Mouse (Mus musculus) midbrain, embryonic 15.5 days (tissue): ENCODE results near the gene Fbxo2. TPM values are rescaled to one million over a fixed set of nuclear protein-coding genes. Genes with fewer than 3 reads are reported as not detected.
A peak's percentile ranks its signal among the peaks of the same experiment; 100 is the strongest.
"Not testable (repeated sequence)": the region's sequence is repeated elsewhere in the genome, so short reads cannot be mapped to it uniquely, and the experiment has no call there.

Source experiments
- ATAC-seq: fragments of 200-750 bp; cut with Nextera tagmentation; replicated peaks from 2 replicates; pipeline ENCODE4 v1.8.0; 2017; ENCODE audit warnings: moderate TSS enrichment
- H3K27ac ChIP-seq: fragments of 300-500 bp; sonication (generic); 2 replicates; pipeline ENCODE4 v1.5.1; 2015; ENCODE audit warnings: mild to moderate bottlenecking, inconsistent platforms
- H3K27me3 ChIP-seq: fragments of 300-500 bp; sonication (generic); replicated peaks from 2 replicates; pipeline ENCODE4 v1.6.1; 2015; ENCODE audit warnings: inconsistent platforms
- H3K36me3 ChIP-seq: fragments of 300-500 bp; sonication (generic); replicated peaks from 2 replicates; pipeline ENCODE4 v1.6.1; 2015; ENCODE audit warnings: inconsistent platforms
- H3K4me1 ChIP-seq: fragments of 300-500 bp; sonication (generic); 2 replicates; pipeline ENCODE4 v1.6.1; 2015; ENCODE audit warnings: inconsistent platforms
- H3K4me2 ChIP-seq: fragments of 300-500 bp; sonication (generic); 2 replicates; pipeline ENCODE4 v1.6.1; 2015; ENCODE audit warnings: inconsistent platforms, mild to moderate bottlenecking, moderate library complexity
- H3K4me3 ChIP-seq: fragments of 300-500 bp; sonication (generic); 2 replicates; pipeline ENCODE4 v1.5.1; 2015; ENCODE audit warnings: mild to moderate bottlenecking, inconsistent platforms
- H3K9ac ChIP-seq: fragments of 300-500 bp; sonication (generic); 2 replicates; pipeline ENCODE4 v1.6.1; 2015; ENCODE audit warnings: mild to moderate bottlenecking, inconsistent platforms
- H3K9me3 ChIP-seq: fragments of 300-500 bp; sonication (generic); 2 replicates; pipeline ENCODE4 v1.6.1; 2016; ENCODE audit warnings: inconsistent platforms
- WGBS: fragments of 180-500 bp; shearing (Covaris S2); methylation state at CpG from one replicate; pipeline ENCODE4 v1.1.7; 2015; ENCODE audit warnings: mixed read lengths; 5-methylcytosine and 5-hydroxymethylcytosine counted together
- polyA plus RNA-seq: library from polyadenylated mRNA; unstranded; fragments of >200 nt; fragmentation: Nextera tagmentation; extraction: Ambion mirVana; gene quantifications from 2 replicates; pipeline ENCODE4 v1.2.1, GENCODE M21; 2015

Fbxo2 gene
- polyA plus RNA-seq, 1 experiment from 2014 or later = 6.2 TPM

GRCm38 (mm10) chr4:148185819-148186218 lies 25.4 kb downstream of the Fbxo2 start:
- H3K4me3 ChIP-seq = no peak overlapping the region
- no peaks in the 10 kb centered on the region for H3K9me3 ChIP-seq
- ATAC-seq = no peak
- peaks cover 6% of the 10 kb centered on the region for H3K4me1 ChIP-seq
- no peaks in the 10 kb centered on the region for H3K36me3 ChIP-seq
- no peak overlapping the region for H3K9ac ChIP-seq
- H3K27me3 ChIP-seq = no peaks in the 10 kb centered on the region
- WGBS = 66% methylated on average over 4 of the region's 4 CpGs
- no peak overlapping the region for H3K27ac ChIP-seq
- no peak overlapping the region for H3K4me2 ChIP-seq

GRCm38 (mm10) chr4:148188767-148189166 lies 28.3 kb downstream of the Fbxo2 start:
- not testable (repeated sequence) for H3K9me3 ChIP-seq, H3K9ac ChIP-seq, ATAC-seq, H3K4me2 ChIP-seq, H3K27ac ChIP-seq, H3K27me3 ChIP-seq, H3K36me3 ChIP-seq, H3K4me3 ChIP-seq
- peaks cover 23% of the 10 kb centered on the region for H3K4me1 ChIP-seq
- 84% methylated on average over 1 of the region's 1 CpGs for WGBS

GRCm38 (mm10) chr4:148192707-148193245 lies 32.4 kb downstream of the Fbxo2 start:
- ATAC-seq = no peak
- H3K9me3 ChIP-seq = no peaks in the 10 kb centered on the region
- H3K36me3 ChIP-seq = no peaks in the 10 kb centered on the region
- no peak overlapping the region for H3K9ac ChIP-seq
- H3K27me3 ChIP-seq = no peaks in the 10 kb centered on the region
- no peak overlapping the region for H3K4me3 ChIP-seq
- H3K4me1 ChIP-seq = peaks cover 18% of the 10 kb centered on the region
- H3K4me2 ChIP-seq = peak overlapping the region; percentile 24; the same call in 1 of the 2 replicates
- WGBS = 30% methylated on average over 11 of the region's 11 CpGs
- peak overlapping the region; percentile 32 for H3K27ac ChIP-seq

GRCm38 (mm10) chr4:148194400-148194799 lies 34.0 kb downstream of the Fbxo2 start:
- Histone ChIP-seq H3K4me3 (no peak overlapping the region), H3K4me1 (peaks cover 24% of the 10 kb centered on the region), H3K4me2 (no peak overlapping the region), H3K9me3 (no peaks in the 10 kb centered on the region), H3K27me3 (no peaks in the 10 kb centered on the region), H3K36me3 (no peaks in the 10 kb centered on the region), H3K27ac (no peak overlapping the region), H3K9ac (no peak overlapping the region)
- ATAC-seq = no peak

GRCm38 (mm10) chr4:148198721-148199120 lies 38.3 kb downstream of the Fbxo2 start:
- Histone ChIP-seq H3K4me1 (peaks cover 6% of the 10 kb centered on the region), H3K9me3 (no peaks in the 10 kb centered on the region), H3K27me3 (no peaks in the 10 kb centered on the region; the same call in 1 of the 2 replicates), H3K4me2 (no peak overlapping the region), H3K9ac (no peak overlapping the region), H3K36me3 (no peaks in the 10 kb centered on the region), H3K4me3 (no peak overlapping the region), H3K27ac (no peak overlapping the region)
- 29% methylated on average over 10 of the region's 10 CpGs for WGBS
- ATAC-seq = no peak

GRCm38 (mm10) chr4:148203557-148203956 lies 43.1 kb downstream of the Fbxo2 start:
- Histone ChIP-seq H3K4me2 (no peak overlapping the region), H3K9me3 (no peaks in the 10 kb centered on the region), H3K4me1 (peaks cover 13% of the 10 kb centered on the region), H3K27me3 (no peaks in the 10 kb centered on the region; the same call in 1 of the 2 replicates), H3K9ac (no peak overlapping the region), H3K4me3 (no peak overlapping the region), H3K27ac (no peak overlapping the region), H3K36me3 (no peaks in the 10 kb centered on the region)
- ATAC-seq = no peak
- 96% methylated on average over 2 of the region's 2 CpGs for WGBS

- H3K9me3 ChIP-seq = no peaks in the 10 kb centered on the region
- peak overlapping the region; percentile 24; the same call in 1 of the 2 replicates for H3K27ac ChIP-seq
- no peak overlapping the region for H3K4me3 ChIP-seq
- H3K4me2 ChIP-seq = no peak overlapping the region
- H3K9ac ChIP-seq = no peak overlapping the region
- ATAC-seq = no peak; the same call in 1 of the 2 replicates
- H3K27me3 ChIP-seq = no peaks in the 10 kb centered on the region; the same call in 1 of the 2 replicates
- WGBS = 37% methylated on average over 15 of the region's 15 CpGs
- H3K4me1 ChIP-seq = peaks cover 10% of the 10 kb centered on the region; the same call in 1 of the 2 replicates
- no peaks in the 10 kb centered on the region for H3K36me3 ChIP-seq
These were observed 43.8 kb downstream of the Fbxo2 start for GRCm38 (mm10) chr4:148204061-148204872.

- H3K9ac ChIP-seq = no peak overlapping the region
- H3K9me3 ChIP-seq = no peaks in the 10 kb centered on the region
- no peak overlapping the region for H3K4me3 ChIP-seq
- no peaks in the 10 kb centered on the region for H3K36me3 ChIP-seq
- H3K4me1 ChIP-seq = peaks cover 10% of the 10 kb centered on the region; the same call in 1 of the 2 replicates
- ATAC-seq = no peak; the same call in 1 of the 2 replicates
- H3K27ac ChIP-seq = no peak overlapping the region; the same call in 1 of the 2 replicates
- no peaks in the 10 kb centered on the region; the same call in 1 of the 2 replicates for H3K27me3 ChIP-seq
- no peak overlapping the region for H3K4me2 ChIP-seq
- WGBS = 27% methylated on average over 6 of the region's 6 CpGs
These were observed 44.4 kb downstream of the Fbxo2 start for GRCm38 (mm10) chr4:148204873-148205232.

GRCm38 (mm10) chr4:148214460-148215136 lies 54.2 kb downstream of the Fbxo2 start:
- H3K4me3 ChIP-seq = no peak overlapping the region
- H3K9ac ChIP-seq = no peak overlapping the region
- 49% methylated on average over 5 of the region's 5 CpGs for WGBS
- H3K27me3 ChIP-seq = no peaks in the 10 kb centered on the region
- H3K36me3 ChIP-seq = no peaks in the 10 kb centered on the region
- 0 out of 2 replicates have a peak, but pooled peaks have one; percentile 53 for ATAC-seq
- no peak overlapping the region for H3K27ac ChIP-seq
- no peaks in the 10 kb centered on the region for H3K9me3 ChIP-seq
- H3K4me1 ChIP-seq = peaks cover 20% of the 10 kb centered on the region
- no peak overlapping the region for H3K4me2 ChIP-seq

GRCm38 (mm10) chr4:148215264-148215900 lies 55.0 kb downstream of the Fbxo2 start:
- ATAC-seq = 0 out of 2 replicates have a peak, but pooled peaks have one; percentile 25
- WGBS = 43% methylated on average over 11 of the region's 11 CpGs
- Histone ChIP-seq H3K4me3 (no peak overlapping the region), H3K36me3 (no peaks in the 10 kb centered on the region), H3K27ac (no peak overlapping the region), H3K27me3 (no peaks in the 10 kb centered on the region), H3K9ac (no peak overlapping the region), H3K4me1 (peaks cover 20% of the 10 kb centered on the region), H3K9me3 (no peaks in the 10 kb centered on the region), H3K4me2 (no peak overlapping the region)
